Mouse (Mus musculus) kidney, adult 2 months (tissue): ENCODE measurements at regions not wholly inside any gene's neighbourhood (a gene's known extent, or its start where the extent isn't known, plus 50 kb on each side); places are given as distances from the start of the nearest gene placed in this dataset.

ENCODE experiments used
- DNase-seq: peaks from one replicate; pipeline ENCODE4 v3.0.0; 2021
- H3K27ac ChIP-seq: fragments of 200-500 bp; 2 replicates; pipeline ENCODE4 v1.5.1; 2012; ENCODE audit warnings: low read depth, low read length, control low read depth, inconsistent platforms; ENCODE audit not compliant: insufficient read depth
- H3K27me3 ChIP-seq: fragments of 200-500 bp; replicated peaks from 2 replicates; pipeline ENCODE4 v1.6.1; 2012; ENCODE audit warnings: mild to moderate bottlenecking, moderate library complexity, low read length, inconsistent platforms; ENCODE audit not compliant: control insufficient read depth, insufficient read depth
- H3K36me3 ChIP-seq: fragments of 200-500 bp; 2 replicates; pipeline ENCODE4 v1.6.1; 2012; ENCODE audit warnings: mild to moderate bottlenecking, moderate library complexity, low read length, inconsistent platforms; ENCODE audit not compliant: control insufficient read depth, insufficient read depth
- H3K4me1 ChIP-seq: fragments of 200-500 bp; 2 replicates; pipeline ENCODE4 v1.6.1; 2011; ENCODE audit warnings: low read length; ENCODE audit not compliant: control insufficient read depth, insufficient read depth
- H3K4me3 ChIP-seq: fragments of 200-500 bp; 2 replicates; pipeline ENCODE4 v1.5.1; 2011; ENCODE audit warnings: mild to moderate bottlenecking, low read depth, low read length, control low read depth; ENCODE audit not compliant: insufficient read depth
- CTCF ChIP-seq: fragments of 200-500 bp; conservative IDR thresholded peaks from 2 replicates; pipeline ENCODE4 v1.5.1; 2011; ENCODE audit warnings: low read depth, mild to moderate bottlenecking, control low read depth, low read length, moderate library complexity, mixed read lengths; ENCODE audit not compliant: insufficient read depth, insufficient read length
- POLR2A ChIP-seq: fragments of 200-500 bp; IDR thresholded peaks from one replicate; pipeline ENCODE4 v1.6.1; 2011; ENCODE audit warnings: low read depth, low read length, control low read depth
- WGBS: fragments of 180-500 bp; shearing (Covaris S2); methylation state at CpG from one replicate; pipeline ENCODE4 v1.1.7; 2018; 5-methylcytosine and 5-hydroxymethylcytosine counted together

DNA sequence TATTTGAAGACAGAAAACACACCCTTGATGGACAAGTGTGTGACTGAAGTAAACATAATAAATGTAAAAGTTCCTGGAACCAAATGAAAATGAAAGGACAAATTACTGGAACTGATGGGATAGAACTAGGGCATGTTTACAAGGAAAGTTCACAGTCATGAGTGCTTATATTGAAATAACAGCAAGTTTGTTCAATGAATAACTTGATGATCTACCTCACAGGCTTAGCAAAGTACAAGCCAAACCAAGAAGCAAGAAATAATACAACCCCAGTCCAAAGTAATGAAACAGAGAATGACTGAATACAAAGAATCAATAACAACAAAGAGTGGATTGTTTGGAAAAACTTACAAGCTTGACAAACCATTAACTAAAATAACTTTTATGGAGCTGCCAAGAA lies 56.2 kb downstream of the Gm379 start:
- Histone ChIP-seq H3K4me3 (no peak overlapping the region), H3K4me1 (no peaks in the 10 kb centered on the region), H3K36me3 (no peaks in the 10 kb centered on the region), H3K27ac (no peak overlapping the region), H3K27me3 (no peaks in the 10 kb centered on the region)
- DNase-seq: peak; percentile 19
- no peak for TF ChIP-seq CTCF
- no peak for TF ChIP-seq POLR2A

DNA sequence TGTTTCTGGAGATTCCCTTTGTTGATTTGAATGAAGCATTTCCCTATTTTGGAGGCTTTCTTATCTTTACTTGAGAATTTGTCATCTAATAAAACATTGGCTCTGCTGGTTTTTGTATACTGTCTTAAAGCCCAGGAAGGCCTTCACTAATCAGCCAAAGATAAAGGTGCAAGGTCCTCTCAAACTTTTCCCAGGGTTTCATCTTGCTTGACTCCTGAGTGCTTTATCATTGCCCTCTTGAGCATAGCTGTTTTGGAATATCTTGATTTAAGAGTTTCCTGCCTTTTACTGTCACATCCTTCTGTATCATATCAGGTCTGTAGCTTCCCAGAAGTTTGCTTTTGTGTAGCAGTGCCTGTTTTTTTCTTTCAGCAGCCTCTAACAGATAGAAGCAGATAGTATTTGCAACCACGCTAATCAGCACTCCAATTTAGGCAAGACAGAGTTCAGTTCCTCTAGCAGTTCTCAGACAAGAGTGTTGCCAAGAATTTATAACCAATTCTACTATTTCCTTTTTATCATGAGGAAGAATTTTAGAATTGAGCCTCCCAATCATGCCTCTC lies 64.7 kb downstream of the Gm379 start:
- 76% methylated on average over 1 of the region's 1 CpGs for WGBS
- Histone ChIP-seq H3K27me3 (no peaks in the 10 kb centered on the region), H3K27ac (no peak overlapping the region), H3K4me3 (no peak overlapping the region), H3K36me3 (no peaks in the 10 kb centered on the region), H3K4me1 (no peaks in the 10 kb centered on the region)
- TF ChIP-seq CTCF (no peak), POLR2A (no peak)
- no peak for DNase-seq

DNA sequence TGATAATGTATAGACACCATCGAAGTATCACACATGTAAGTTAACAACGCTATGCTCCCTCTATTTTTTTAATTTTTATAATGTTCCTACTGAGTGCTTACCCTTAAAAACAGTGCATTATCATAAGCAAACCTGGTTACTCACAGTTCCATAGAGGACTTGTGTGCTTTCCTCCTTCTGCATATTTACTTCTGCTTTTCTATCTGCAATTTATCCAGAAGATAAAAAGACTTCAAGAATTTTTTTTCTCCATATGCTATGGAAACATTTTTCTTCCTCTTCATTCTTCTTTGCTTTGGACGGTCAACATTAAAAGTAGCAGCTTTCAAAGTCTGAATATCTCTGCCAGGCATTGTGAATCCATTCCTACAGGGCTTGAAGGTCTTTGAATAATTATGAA lies 102.7 kb downstream of the Gm379 start:
- 81% methylated on average over 3 of the region's 3 CpGs for WGBS
- Histone ChIP-seq H3K36me3 (no peaks in the 10 kb centered on the region), H3K4me3 (no peak overlapping the region), H3K27me3 (no peaks in the 10 kb centered on the region), H3K27ac (no peak overlapping the region), H3K4me1 (no peaks in the 10 kb centered on the region)
- no peak for DNase-seq
- TF ChIP-seq CTCF (no peak), POLR2A (no peak)

DNA sequence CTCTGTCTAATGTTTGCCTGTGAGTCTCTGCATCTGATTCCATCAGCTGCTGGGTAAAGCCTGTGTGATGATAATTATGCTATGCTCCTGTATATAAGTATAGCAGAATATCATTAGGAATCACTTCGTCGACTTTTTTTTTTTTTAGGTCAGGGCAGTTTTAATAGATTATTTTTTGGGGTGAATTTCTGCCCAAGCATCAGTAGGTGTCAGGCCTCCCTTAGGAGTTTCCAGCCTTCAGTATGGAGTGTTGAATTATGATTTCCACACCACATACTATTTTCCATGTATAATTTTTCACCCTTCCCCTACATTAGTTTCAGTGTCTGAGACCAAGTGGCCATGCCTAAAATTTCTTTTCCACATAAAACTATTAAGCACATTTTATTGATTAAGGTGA lies 121.5 kb downstream of the Gm379 start:
- Histone ChIP-seq H3K27me3 (no peaks in the 10 kb centered on the region), H3K4me1 (no peaks in the 10 kb centered on the region), H3K27ac (no peak overlapping the region), H3K4me3 (no peak overlapping the region), H3K36me3 (no peaks in the 10 kb centered on the region)
- DNase-seq: no peak
- TF ChIP-seq CTCF (no peak), POLR2A (no peak)
- WGBS: 46% methylated on average over 2 of the region's 2 CpGs

DNA sequence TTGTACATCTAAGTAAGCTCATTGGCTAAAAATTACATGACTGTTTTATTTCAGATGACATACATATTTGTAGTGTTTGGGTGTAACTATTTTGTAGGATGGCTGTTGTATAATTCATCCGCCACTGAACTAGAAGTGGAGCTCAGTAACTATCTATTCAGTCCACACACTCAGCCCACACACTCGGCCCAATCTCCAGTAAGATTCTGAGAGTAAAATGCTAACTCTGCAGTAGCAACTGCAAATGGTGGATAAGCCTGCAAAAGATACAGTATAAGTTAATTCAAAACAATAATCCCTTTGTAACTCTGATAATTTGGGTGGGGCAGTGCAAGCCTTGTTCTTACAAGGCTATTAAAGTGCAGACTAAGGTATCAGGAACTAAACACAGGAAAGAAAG lies 123.3 kb downstream of the Gm379 start:
- no peak for DNase-seq
- TF ChIP-seq POLR2A: no peak
- TF ChIP-seq CTCF: no peak
- no peaks in the 10 kb centered on the region for H3K4me1 ChIP-seq
- H3K27me3 ChIP-seq: no peaks in the 10 kb centered on the region
- no peaks in the 10 kb centered on the region for H3K36me3 ChIP-seq
- H3K27ac ChIP-seq: no peak overlapping the region
- no peak overlapping the region for H3K4me3 ChIP-seq
- WGBS: 92% methylated on average over 2 of the region's 2 CpGs

DNA sequence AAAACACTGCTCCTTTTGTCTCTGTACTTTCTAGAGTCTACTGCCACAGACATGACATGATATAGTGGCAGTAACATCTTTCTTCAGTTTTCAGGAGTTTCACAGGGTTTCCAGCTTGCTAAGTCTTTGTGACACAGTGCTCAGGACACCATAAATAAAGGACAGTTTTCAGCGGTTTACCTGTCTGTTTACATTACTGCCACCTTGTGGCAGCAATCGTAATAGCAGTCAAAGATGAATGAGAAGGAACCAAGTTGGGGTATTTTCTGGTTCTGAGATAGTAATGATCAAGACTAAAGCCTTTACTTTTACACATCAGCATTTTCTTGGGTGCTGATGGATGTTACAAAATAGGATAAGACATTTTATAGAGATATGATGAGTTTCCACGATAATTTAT lies 127.7 kb downstream of the Gm379 start:
- Histone ChIP-seq H3K27me3 (no peaks in the 10 kb centered on the region), H3K27ac (no peak overlapping the region), H3K4me1 (no peaks in the 10 kb centered on the region), H3K36me3 (no peaks in the 10 kb centered on the region), H3K4me3 (no peak overlapping the region)
- 4% methylated on average over 3 of the region's 3 CpGs for WGBS
- no peak for TF ChIP-seq POLR2A
- no peak for TF ChIP-seq CTCF
- DNase-seq: peak; percentile 39
